Mouse (Mus musculus) liver, embryonic 13.5 days (tissue): ENCODE measurements around the gene Col6a3. TPM values are rescaled to one million over a fixed set of nuclear protein-coding genes. Genes with fewer than 3 reads are reported as not detected.

ENCODE experiments used
- ATAC-seq: fragments of 200-750 bp; cut with Nextera tagmentation; 2 replicates; pipeline ENCODE4 v1.8.0; 2017; ENCODE audit warnings: low read depth, mild to moderate bottlenecking, moderate number of reproducible peaks, moderate library complexity
- DNase-seq: peaks from one replicate; pipeline ENCODE4 v3.0.0; 2022
- H3K27ac ChIP-seq: fragments of 300-500 bp; sonication (generic); 2 replicates; pipeline ENCODE4 v1.5.1; 2015; ENCODE audit warnings: moderate library complexity, mild to moderate bottlenecking, inconsistent platforms
- H3K27me3 ChIP-seq: fragments of 300-500 bp; sonication (generic); 2 replicates; pipeline ENCODE4 v1.6.1; 2015; ENCODE audit warnings: mild to moderate bottlenecking, inconsistent platforms
- H3K36me3 ChIP-seq: fragments of 300-500 bp; sonication (generic); 2 replicates; pipeline ENCODE4 v1.6.1; 2015; ENCODE audit warnings: mild to moderate bottlenecking, inconsistent platforms
- H3K4me1 ChIP-seq: fragments of 300-500 bp; sonication (generic); replicated peaks from 2 replicates; pipeline ENCODE4 v1.6.1; 2015; ENCODE audit warnings: inconsistent platforms
- H3K4me2 ChIP-seq: fragments of 300-500 bp; sonication (generic); 2 replicates; pipeline ENCODE4 v1.6.1; 2015; ENCODE audit warnings: inconsistent platforms, mild to moderate bottlenecking, moderate library complexity
- H3K4me3 ChIP-seq: fragments of 300-500 bp; sonication (generic); replicated peaks from 2 replicates; pipeline ENCODE4 v1.5.1; 2015; ENCODE audit warnings: mild to moderate bottlenecking, inconsistent platforms
- H3K9ac ChIP-seq: fragments of 300-500 bp; sonication (generic); 2 replicates; pipeline ENCODE4 v1.6.1; 2015; ENCODE audit warnings: mild to moderate bottlenecking, inconsistent platforms
- H3K9me3 ChIP-seq: fragments of 300-500 bp; sonication (generic); replicated peaks from 2 replicates; pipeline ENCODE4 v1.6.1; 2016; ENCODE audit warnings: inconsistent platforms
- WGBS: fragments of 180-500 bp; shearing (Covaris S2); methylation state at CpG from one replicate; pipeline ENCODE4 v1.1.7; 2015; ENCODE audit not compliant: insufficient replicate concordance; 5-methylcytosine and 5-hydroxymethylcytosine counted together
- polyA plus RNA-seq: library from polyadenylated mRNA; unstranded; fragments of >200 nt; fragmentation: Nextera tagmentation; extraction: Ambion mirVana; gene quantifications from 2 replicates; pipeline ENCODE4 v1.2.1, GENCODE M21; 2015

The Col6a3 gene
- polyA plus RNA-seq, 1 experiment from 2014 or later, result 5.1 TPM

- 11% methylated on average over 4 of the region's 4 CpGs for WGBS
- no peaks in the 10 kb centered on the region for H3K36me3 ChIP-seq
- no peaks in the 10 kb centered on the region for H3K4me1 ChIP-seq
- no peak for ATAC-seq
- no peak overlapping the region for H3K9ac ChIP-seq
- DNase-seq, result no peak
- H3K9me3 ChIP-seq, result no peaks in the 10 kb centered on the region
- no peak overlapping the region for H3K4me3 ChIP-seq
- H3K27me3 ChIP-seq, result no peaks in the 10 kb centered on the region
- no peak overlapping the region for H3K4me2 ChIP-seq
- H3K27ac ChIP-seq, result no peak overlapping the region
These were observed 3.5 kb downstream of the Col6a3 start for GRCm38 (mm10) chr1:90840250-90840649.

GRCm38 (mm10) chr1:90838657-90839056 lies 5.1 kb downstream of the Col6a3 start:
- Histone ChIP-seq H3K27me3 (no peaks in the 10 kb centered on the region), H3K36me3 (no peaks in the 10 kb centered on the region), H3K9ac (no peak overlapping the region), H3K27ac (no peak overlapping the region), H3K4me3 (no peak overlapping the region), H3K4me2 (no peak overlapping the region), H3K9me3 (no peaks in the 10 kb centered on the region), H3K4me1 (no peaks in the 10 kb centered on the region)
- 74% methylated on average over 4 of the region's 4 CpGs for WGBS
- no peak for ATAC-seq
- no peak for DNase-seq

GRCm38 (mm10) chr1:90838221-90838620 lies 5.5 kb downstream of the Col6a3 start:
- Histone ChIP-seq H3K4me2 (no peak overlapping the region), H3K4me1 (no peaks in the 10 kb centered on the region), H3K9ac (no peak overlapping the region), H3K4me3 (no peak overlapping the region), H3K27ac (no peak overlapping the region), H3K27me3 (no peaks in the 10 kb centered on the region), H3K9me3 (no peaks in the 10 kb centered on the region), H3K36me3 (no peaks in the 10 kb centered on the region)
- DNase-seq (no peak), ATAC-seq (no peak)
- WGBS, result 63% methylated on average over 12 of the region's 12 CpGs

GRCm38 (mm10) chr1:90836178-90836740 lies 7.5 kb downstream of the Col6a3 start:
- Histone ChIP-seq H3K27me3 (no peaks in the 10 kb centered on the region), H3K9ac (no peak overlapping the region), H3K4me3 (no peak overlapping the region), H3K4me2 (no peak overlapping the region), H3K27ac (no peak overlapping the region), H3K9me3 (no peaks in the 10 kb centered on the region), H3K4me1 (no peaks in the 10 kb centered on the region), H3K36me3 (no peaks in the 10 kb centered on the region)
- WGBS, result 46% methylated on average over 5 of the region's 5 CpGs
- DNase-seq (no peak), ATAC-seq (no peak)

GRCm38 (mm10) chr1:90834701-90835100 lies 9.1 kb downstream of the Col6a3 start:
- WGBS, result 37% methylated on average over 6 of the region's 6 CpGs
- Histone ChIP-seq H3K4me2 (no peak overlapping the region), H3K9me3 (no peaks in the 10 kb centered on the region), H3K9ac (no peak overlapping the region), H3K36me3 (no peaks in the 10 kb centered on the region), H3K4me1 (no peaks in the 10 kb centered on the region), H3K27me3 (no peaks in the 10 kb centered on the region), H3K4me3 (no peak overlapping the region), H3K27ac (no peak overlapping the region)
- DNase-seq (no peak), ATAC-seq (no peak)

- ATAC-seq, result no peak
- no peaks in the 10 kb centered on the region for H3K36me3 ChIP-seq
- H3K4me2 ChIP-seq, result no peak overlapping the region
- no peak for DNase-seq
- no peaks in the 10 kb centered on the region for H3K4me1 ChIP-seq
- WGBS, result 41% methylated on average over 6 of the region's 6 CpGs
- no peak overlapping the region for H3K27ac ChIP-seq
- no peak overlapping the region for H3K4me3 ChIP-seq
- no peaks in the 10 kb centered on the region for H3K9me3 ChIP-seq
- H3K9ac ChIP-seq, result no peak overlapping the region
- H3K27me3 ChIP-seq, result no peaks in the 10 kb centered on the region
These were observed 13.8 kb downstream of the Col6a3 start for GRCm38 (mm10) chr1:90830006-90830405.

GRCm38 (mm10) chr1:90813226-90813625 lies 30.5 kb downstream of the Col6a3 start:
- Histone ChIP-seq H3K9me3 (no peaks in the 10 kb centered on the region), H3K36me3 (no peaks in the 10 kb centered on the region), H3K4me1 (no peaks in the 10 kb centered on the region), H3K9ac (no peak overlapping the region), H3K4me2 (no peak overlapping the region), H3K4me3 (no peak overlapping the region), H3K27me3 (no peaks in the 10 kb centered on the region), H3K27ac (no peak overlapping the region)
- DNase-seq (no peak), ATAC-seq (no peak)
- 79% methylated on average over 15 of the region's 15 CpGs for WGBS

GRCm38 (mm10) chr1:90808930-90809329 lies 34.8 kb downstream of the Col6a3 start:
- no peak overlapping the region for H3K9ac ChIP-seq
- ATAC-seq (no peak), DNase-seq (no peak)
- H3K27me3 ChIP-seq, result no peaks in the 10 kb centered on the region
- H3K9me3 ChIP-seq, result no peaks in the 10 kb centered on the region
- 56% methylated on average over 9 of the region's 9 CpGs for WGBS
- no peaks in the 10 kb centered on the region for H3K36me3 ChIP-seq
- H3K27ac ChIP-seq, result no peak overlapping the region
- no peak overlapping the region for H3K4me3 ChIP-seq
- no peaks in the 10 kb centered on the region for H3K4me1 ChIP-seq
- no peak overlapping the region for H3K4me2 ChIP-seq

GRCm38 (mm10) chr1:90803104-90803503 lies 40.7 kb downstream of the Col6a3 start:
- H3K9ac ChIP-seq, result no peak overlapping the region
- H3K9me3 ChIP-seq, result no peaks in the 10 kb centered on the region
- no peak for DNase-seq
- WGBS, result 66% methylated on average over 4 of the region's 4 CpGs
- ATAC-seq, result no peak
- no peak overlapping the region for H3K27ac ChIP-seq
- no peaks in the 10 kb centered on the region for H3K4me1 ChIP-seq
- no peak overlapping the region for H3K4me3 ChIP-seq
- H3K4me2 ChIP-seq, result no peak overlapping the region
- no peaks in the 10 kb centered on the region for H3K27me3 ChIP-seq
- no peaks in the 10 kb centered on the region for H3K36me3 ChIP-seq

GRCm38 (mm10) chr1:90801067-90801466 lies 42.7 kb downstream of the Col6a3 start:
- DNase-seq, result no peak
- Histone ChIP-seq H3K27me3 (no peaks in the 10 kb centered on the region), H3K36me3 (no peaks in the 10 kb centered on the region), H3K9ac (no peak overlapping the region), H3K4me2 (no peak overlapping the region), H3K4me1 (no peaks in the 10 kb centered on the region), H3K9me3 (no peaks in the 10 kb centered on the region), H3K27ac (no peak overlapping the region), H3K4me3 (no peak overlapping the region)
- ATAC-seq, result no peak
- WGBS, result 61% methylated on average over 13 of the region's 13 CpGs

- H3K4me2 ChIP-seq, result no peak overlapping the region
- H3K27me3 ChIP-seq, result no peaks in the 10 kb centered on the region
- no peaks in the 10 kb centered on the region for H3K36me3 ChIP-seq
- no peak overlapping the region for H3K4me3 ChIP-seq
- no peak overlapping the region for H3K27ac ChIP-seq
- ATAC-seq, result no peak
- no peak overlapping the region for H3K9ac ChIP-seq
- no peak for DNase-seq
- H3K9me3 ChIP-seq, result no peaks in the 10 kb centered on the region
- no peaks in the 10 kb centered on the region for H3K4me1 ChIP-seq
- 65% methylated on average over 3 of the region's 3 CpGs for WGBS
These were observed 43.3 kb downstream of the Col6a3 start for GRCm38 (mm10) chr1:90800466-90800865.

- Histone ChIP-seq H3K4me3 (no peak overlapping the region), H3K4me1 (no peaks in the 10 kb centered on the region), H3K9me3 (no peaks in the 10 kb centered on the region), H3K36me3 (no peaks in the 10 kb centered on the region), H3K9ac (no peak overlapping the region), H3K27ac (no peak overlapping the region), H3K4me2 (no peak overlapping the region), H3K27me3 (no peaks in the 10 kb centered on the region)
- ATAC-seq (no peak), DNase-seq (no peak)
- WGBS, result 52% methylated on average over 6 of the region's 6 CpGs
These were observed 46.4 kb downstream of the Col6a3 start for GRCm38 (mm10) chr1:90797276-90797891.
